Mouse (Mus musculus): ENCODE results near the gene Scn8a. TPM values are rescaled to one million over a fixed set of nuclear protein-coding genes. Genes with fewer than 3 reads are reported as not detected.
A peak's percentile ranks its signal among the peaks of the same experiment; 100 is the strongest.

Scn8a gene
- total RNA-seq, 1 experiment from 2014 or later, result 4.2 TPM

GRCm38 (mm10) chr15:101044531-101044930, 174.9 kb downstream of the Scn8a start:
- DNase-seq, result no peak

- no peak for DNase-seq
Observed at GRCm38 (mm10) chr15:101046039-101046526, 176.4 kb downstream of the Scn8a start.

GRCm38 (mm10) chr15:101046527-101047193, 177.0 kb downstream of the Scn8a start:
- DNase-seq, result peak; percentile 65

GRCm38 (mm10) chr15:101047194-101047555, 177.5 kb downstream of the Scn8a start, which contains the start of gene Gm47841:
TSS of gene Gm47841 (minus strand) at chr15:101047397.
- DNase-seq, result peak; percentile 51

- no peak for DNase-seq
Observed at GRCm38 (mm10) chr15:101048338-101048896, 178.8 kb downstream of the Scn8a start.

- no peak for DNase-seq
Observed at GRCm38 (mm10) chr15:101051869-101052268, 182.2 kb downstream of the Scn8a start.

- peak; percentile 70 for DNase-seq
Observed at GRCm38 (mm10) chr15:101052560-101053501, 183.2 kb downstream of the Scn8a start.

GRCm38 (mm10) chr15:101053832-101054459, 184.3 kb downstream of the Scn8a start:
- DNase-seq, result no peak

- DNase-seq, result no peak
Observed at GRCm38 (mm10) chr15:101054541-101054940, 184.9 kb downstream of the Scn8a start.

- peak; percentile 73 for DNase-seq
Observed at GRCm38 (mm10) chr15:101056225-101056624, 186.6 kb downstream of the Scn8a start.

GRCm38 (mm10) chr15:101059570-101060279, 190.1 kb downstream of the Scn8a start:
- DNase-seq, result no peak

GRCm38 (mm10) chr15:101060280-101060852, 190.7 kb downstream of the Scn8a start:
- DNase-seq, result no peak

GRCm38 (mm10) chr15:101065069-101065468, 195.4 kb downstream of the Scn8a start:
- peak; percentile 56 for DNase-seq

GRCm38 (mm10) chr15:101066364-101066847, 196.7 kb downstream of the Scn8a start:
- DNase-seq, result no peak

- no peak for DNase-seq
Observed at GRCm38 (mm10) chr15:101066920-101067696, 197.4 kb downstream of the Scn8a start.

GRCm38 (mm10) chr15:101068029-101068428, 198.4 kb downstream of the Scn8a start:
- peak; percentile 49 for DNase-seq

- no peak for DNase-seq
Observed at GRCm38 (mm10) chr15:101068671-101069070, 199.0 kb downstream of the Scn8a start.

- DNase-seq, result no peak
Observed at GRCm38 (mm10) chr15:101069641-101070190, 200.1 kb downstream of the Scn8a start.

- DNase-seq, result no peak
Observed at GRCm38 (mm10) chr15:101070762-101071161, 201.1 kb downstream of the Scn8a start.

GRCm38 (mm10) chr15:101072736-101073135, 203.1 kb downstream of the Scn8a start:
- no peak for DNase-seq
